Comparison of ENCODE assay signal across 19 mouse cellular contexts in the genomic region with DNA sequence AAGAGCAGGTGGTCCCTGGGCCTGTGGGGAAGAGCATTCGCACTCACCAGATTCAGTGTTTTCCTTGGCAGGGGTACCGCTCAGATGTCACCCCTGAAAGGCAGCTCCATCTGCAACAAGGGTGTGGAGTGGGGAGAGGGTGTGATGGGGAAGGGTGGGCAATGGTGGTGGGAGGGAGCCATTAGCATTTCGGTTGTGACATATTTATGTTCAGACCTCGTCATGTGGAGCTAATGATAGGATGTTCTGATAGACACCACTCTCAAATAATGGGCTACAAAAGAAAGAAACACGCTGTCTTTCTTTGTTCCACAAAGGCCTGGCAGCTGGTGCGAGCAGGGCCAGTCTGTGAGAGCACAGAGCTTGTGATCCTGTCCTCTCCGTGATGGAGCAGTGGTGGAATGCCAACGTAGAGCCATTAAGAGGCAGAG.
DNase-seq lines count a peak whose midpoint lies in the region.
"Had no signal": no experiment of that assay in that cellular context is flagged by ENCODE, and none has a peak within 500 bp of the region (broad histone marks: within the 10 kb centered on the region; RNA-seq: fewer than 3 reads in every experiment).

No protein-coding gene starts in this region.

- DNase-seq in cerebellum, postnatal 10 days = peak; percentile 25 to 29
- no peak for DNase-seq in cerebellum, adult 9-11 months
- DNase-seq in layer of hippocampus, adult 11-12 months (ENCODE audit: low spot score) = peak; percentile 26
- no peak for DNase-seq in layer of hippocampus, postnatal 25 days (ENCODE audit: extremely low spot score in 1 of 2, low spot score in 1 of 2)
- peak; percentile 49 for DNase-seq in right cerebral cortex, postnatal 4 days
- no peak for DNase-seq in right cerebral cortex, adult 2 months (ENCODE audit: low spot score in 2 of 2)
- DNase-seq in telencephalon, adult 2 months (ENCODE audit: low read depth, low spot score) = peak; percentile 8
- no peak for DNase-seq in urinary bladder, postnatal 10 days (ENCODE audit: low spot score)
- DNase-seq: adrenal gland, postnatal 25 days; cerebellum, adult 2 months; gastrocnemius, postnatal 14 days; heart, adult 2 months; kidney, adult 8-10 months; kidney, postnatal 14 days; liver, postnatal 0 days; lung, postnatal 10 days; midbrain, embryonic 14.5 days; right cerebral cortex, postnatal 14 days; thymus, adult 2 months had no signal

Comparison
In these comparisons a context has a peak if more than half of its experiments do, and no peak if none do; other contexts are left out.
1. DNase-seq: peak in cerebellum, postnatal 10 days (2 of 2), layer of hippocampus, adult 11-12 months (single experiment), right cerebral cortex, postnatal 4 days (single experiment) and telencephalon, adult 2 months (single experiment); none in cerebellum, adult 9-11 months (single experiment), layer of hippocampus, postnatal 25 days (0 of 2), right cerebral cortex, adult 2 months (0 of 2) and urinary bladder, postnatal 10 days (single experiment).